Mouse (Mus musculus): ENCODE measurements around the gene Pih1d1.

DNA sequence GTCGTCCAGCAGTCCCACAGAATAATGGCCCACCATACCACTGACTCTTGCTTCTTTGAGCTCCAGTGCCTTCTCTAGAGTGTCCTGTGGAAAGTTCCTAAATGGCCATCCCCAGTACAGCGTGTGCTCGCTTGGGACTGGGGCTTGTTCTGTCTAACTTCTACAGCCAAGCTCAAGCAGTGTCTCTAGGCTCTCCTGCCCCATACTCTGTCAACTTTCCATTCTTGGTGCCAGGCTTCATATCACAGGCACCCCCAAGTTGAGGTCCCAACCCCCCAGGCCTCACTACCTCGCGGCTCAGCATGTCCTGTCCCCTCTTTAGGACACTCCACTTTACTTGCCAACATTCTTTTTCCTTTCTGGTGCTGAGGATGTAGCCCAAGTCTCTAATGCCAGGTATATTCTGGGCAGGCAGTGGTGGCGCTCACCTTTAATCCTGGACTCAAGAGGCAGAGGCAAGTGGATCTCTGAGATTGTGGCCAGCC lies 6.3 kb downstream of the Pih1d1 start:
- TF ChIP-seq ZKSCAN1 (IDR thresholded peaks at IDR 0.05; ENCODE audit: low read depth, low read length) (no peak), CHD1 (IDR thresholded peaks at IDR 0.05; ENCODE audit: low read depth, low read length) (no peak), ELF1 (IDR thresholded peaks at IDR 0.05; ENCODE audit: low read depth, low read length) (no peak), POLR2AphosphoS2 (IDR thresholded peaks at IDR 0.05; ENCODE audit: low read length) (no peak), E2F4 (IDR thresholded peaks at IDR 0.05; ENCODE audit: borderline replicate concordance, low read depth, low read length) (no peak), POLR2A (IDR thresholded peaks at IDR 0.05; ENCODE audit: control insufficient read depth in 1 of 2, insufficient read depth in 1 of 2, low read depth in 1 of 2, low read length in 2 of 2, poor library complexity in 1 of 2) (no peak), TBP (IDR thresholded peaks at IDR 0.05; ENCODE audit: low read depth, low read length) (no peak), EP300 (IDR thresholded peaks at IDR 0.05; ENCODE audit: low read depth in 1 of 2, low read length in 2 of 2) (no peak), ZNF384 (IDR thresholded peaks at IDR 0.05; ENCODE audit: low read depth, low read length) (no peak), MAZ (IDR thresholded peaks at IDR 0.05; ENCODE audit: low read depth, low read length) (no peak), CTCF (IDR thresholded peaks at IDR 0.05 in 2 of 3, conservative IDR thresholded peaks at IDR 0.05 in 1 of 3; ENCODE audit: control insufficient read depth in 1 of 3, insufficient read depth in 1 of 3, low read depth in 2 of 3, low read length in 3 of 3, poor library complexity in 1 of 3, severe bottlenecking in 1 of 3) (no peak), HCFC1 (IDR thresholded peaks at IDR 0.05; ENCODE audit: low read depth, low read length) (no peak), GATA1 (IDR thresholded peaks at IDR 0.05; ENCODE audit: low read depth, low read length) (no peak), GABPA (IDR thresholded peaks at IDR 0.05; ENCODE audit: low read depth, low read length) (no peak)
